Mouse (Mus musculus): ENCODE data around the gene Pum1. TPM values are rescaled to one million over a fixed set of nuclear protein-coding genes. Genes with fewer than 3 reads are reported as not detected.
"Not testable (repeated sequence)": the region's sequence is repeated elsewhere in the genome, so short reads cannot be mapped to it uniquely, and the experiment has no call there.

The Pum1 gene
- polyA plus RNA-seq, 1 experiment from 2014 or later = 121 TPM

DNA sequence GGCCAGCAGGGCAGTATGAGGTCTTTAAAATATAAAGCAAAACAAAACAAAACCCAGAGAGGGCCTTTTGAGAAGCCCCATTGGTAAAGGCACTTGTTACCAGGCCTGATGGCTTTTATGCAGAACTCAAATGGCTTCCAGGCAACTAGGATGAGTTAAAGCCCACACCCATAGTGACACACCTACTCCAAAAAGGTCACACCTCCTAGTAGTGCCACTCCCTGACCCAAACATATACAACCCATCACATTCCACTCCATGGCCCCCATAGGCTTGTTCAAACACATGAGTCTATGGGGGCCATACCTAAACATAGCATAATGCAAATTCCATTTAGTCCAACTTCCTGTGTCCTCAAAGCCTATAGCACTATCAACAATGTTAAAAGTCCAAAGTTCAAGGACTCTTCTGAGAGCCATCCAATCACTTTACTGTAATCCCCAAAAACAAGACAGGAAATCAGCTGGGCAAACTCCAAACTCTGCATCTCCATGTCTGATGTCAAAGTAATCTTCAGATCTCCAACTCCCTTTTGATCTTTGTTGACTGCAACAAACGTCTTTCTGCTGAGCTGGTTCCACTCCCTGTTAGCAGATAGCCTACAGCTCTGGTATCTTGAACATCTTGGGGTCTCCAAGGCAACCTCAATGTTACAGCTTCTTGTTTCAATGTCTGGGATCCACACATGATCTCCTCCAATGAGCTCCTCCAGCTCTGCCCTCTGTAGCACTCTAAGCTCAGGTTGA is 5.1 kb upstream of the Pum1 start:
- Histone ChIP-seq H3K36me3 (replicated peaks) (no peaks in the 10 kb centered on the region), H3K27me3 (ENCODE audit: poor library complexity, severe bottlenecking) (no peaks in the 10 kb centered on the region), H3K27ac (no peak overlapping the region), H3K4me1 (peaks cover 6% of the 10 kb centered on the region), H3K4me3 (no peak overlapping the region), H3K9me3 (no peaks in the 10 kb centered on the region)
- no peak for DNase-seq (ENCODE audit: extremely low spot score, low spot score)
- WGBS = 66% methylated on average over 1 of the region's 1 CpGs

DNA sequence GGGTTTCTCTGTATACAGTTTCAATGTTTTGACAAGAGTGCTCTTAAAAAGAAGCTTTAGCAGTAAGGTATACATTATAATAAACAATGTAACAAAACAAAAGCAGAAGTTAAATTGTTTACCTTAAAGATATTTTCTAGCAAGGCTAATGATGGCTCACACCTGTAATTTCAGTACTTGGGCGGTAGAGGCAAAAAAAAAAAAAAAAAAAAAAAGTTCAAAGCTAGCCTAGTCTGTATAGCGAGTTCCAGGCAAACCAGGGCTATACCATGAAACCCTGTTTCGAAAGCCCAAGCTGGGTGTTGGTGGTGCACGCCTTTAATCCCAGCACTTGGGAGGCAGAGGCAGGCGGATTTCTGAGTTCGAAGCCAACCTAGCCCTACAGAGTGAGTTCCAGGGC is 3.7 kb upstream of the Pum1 start:
- Histone ChIP-seq H3K27me3 (ENCODE audit: poor library complexity, severe bottlenecking) (no peaks in the 10 kb centered on the region), H3K4me3 (no peak overlapping the region), H3K36me3 (replicated peaks) (no peaks in the 10 kb centered on the region), H3K9me3 (no peaks in the 10 kb centered on the region), H3K4me1 (peaks cover 7% of the 10 kb centered on the region), H3K27ac (no peak overlapping the region)
- WGBS = 91% methylated on average over 6 of the region's 6 CpGs
- no peak for DNase-seq (ENCODE audit: extremely low spot score, low spot score)

DNA sequence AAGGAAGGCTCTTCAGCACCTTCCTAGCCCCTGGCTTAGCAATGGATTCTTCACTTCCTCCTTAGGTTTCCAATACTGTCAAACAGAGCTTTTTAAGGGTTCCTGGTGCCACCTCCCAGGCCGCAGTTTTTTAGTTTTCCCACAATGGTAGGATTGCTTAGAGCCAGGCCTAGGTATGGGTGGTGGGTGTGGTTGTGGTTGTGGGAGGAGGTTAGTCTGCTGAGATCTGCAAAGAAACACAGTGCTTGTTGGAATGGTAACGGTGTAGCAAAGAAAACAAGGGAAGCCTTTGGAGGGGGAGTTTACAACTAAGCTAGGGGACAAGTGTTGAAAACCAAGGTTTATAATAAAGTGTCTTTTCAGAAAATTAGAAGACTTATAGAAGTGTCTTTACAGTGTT is 3.0 kb upstream of the Pum1 start:
- Histone ChIP-seq H3K27ac (no peak overlapping the region), H3K9me3 (no peaks in the 10 kb centered on the region), H3K27me3 (ENCODE audit: poor library complexity, severe bottlenecking) (no peaks in the 10 kb centered on the region), H3K36me3 (replicated peaks) (no peaks in the 10 kb centered on the region), H3K4me1 (peaks cover 14% of the 10 kb centered on the region), H3K4me3 (no peak overlapping the region)
- WGBS = 85% methylated on average over 2 of the region's 2 CpGs
- DNase-seq (ENCODE audit: extremely low spot score, low spot score) = no peak

DNA sequence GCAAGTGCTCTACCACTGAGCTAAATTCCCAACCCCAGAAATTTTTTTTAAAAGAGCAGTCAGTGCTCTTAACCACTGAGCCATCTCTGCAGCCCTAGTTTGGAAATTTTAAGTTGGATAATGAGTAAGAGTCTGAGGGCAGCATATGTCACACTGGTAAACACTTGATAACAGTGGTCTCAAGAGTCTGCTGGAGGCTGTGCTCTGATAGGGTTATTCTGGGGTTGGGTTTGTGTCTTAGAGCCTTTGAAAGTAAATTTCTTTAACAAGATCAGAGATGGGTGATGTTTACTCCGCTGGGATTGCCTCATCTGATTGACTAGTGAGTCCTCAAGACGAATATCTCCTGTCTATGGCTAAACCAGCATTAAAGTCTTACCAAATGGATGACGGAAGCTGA is 2.0 kb upstream of the Pum1 start:
- DNase-seq (ENCODE audit: extremely low spot score, low spot score) = no peak
- 92% methylated on average over 3 of the region's 3 CpGs for WGBS
- H3K36me3 ChIP-seq (replicated peaks) = peaks cover 10% of the 10 kb centered on the region
- no peaks in the 10 kb centered on the region for H3K9me3 ChIP-seq
- no peak overlapping the region for H3K27ac ChIP-seq
- no peaks in the 10 kb centered on the region for H3K27me3 ChIP-seq (ENCODE audit: poor library complexity, severe bottlenecking)
- H3K4me1 ChIP-seq = peaks cover 24% of the 10 kb centered on the region
- no peak overlapping the region for H3K4me3 ChIP-seq

DNA sequence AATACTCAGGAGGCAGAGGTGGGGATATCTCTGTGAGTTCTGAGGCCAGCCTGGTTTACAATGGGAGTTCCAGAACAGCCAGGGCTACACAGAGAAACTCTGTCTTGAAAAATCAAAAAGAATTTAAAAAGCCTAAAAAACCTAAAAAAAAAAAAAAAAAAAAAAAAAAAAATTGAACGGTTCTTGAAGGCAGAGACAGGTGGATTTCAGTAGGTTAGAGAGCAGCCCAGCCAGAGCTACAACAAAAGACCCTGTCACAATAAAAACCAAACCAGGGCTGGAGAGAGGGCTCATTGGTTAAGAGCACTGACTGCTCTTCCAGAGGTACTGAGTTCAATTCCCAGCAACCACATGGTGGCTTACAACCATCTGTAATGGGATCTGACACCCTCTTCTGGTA is 816 bp upstream of the Pum1 start:
- peak overlapping the region; percentile 93; the same call in 1 of the 2 replicates for H3K4me3 ChIP-seq
- 100% methylated on average over 1 of the region's 1 CpGs for WGBS
- H3K27me3 ChIP-seq (ENCODE audit: poor library complexity, severe bottlenecking); DNase-seq (ENCODE audit: extremely low spot score, low spot score); H3K9me3 ChIP-seq: not testable (repeated sequence)
- peaks cover 21% of the 10 kb centered on the region for H3K36me3 ChIP-seq (replicated peaks)
- peaks cover 32% of the 10 kb centered on the region for H3K4me1 ChIP-seq
- 0 out of 2 replicates have a peak overlapping the region, but pooled peaks have one; percentile 99 for H3K27ac ChIP-seq

DNA sequence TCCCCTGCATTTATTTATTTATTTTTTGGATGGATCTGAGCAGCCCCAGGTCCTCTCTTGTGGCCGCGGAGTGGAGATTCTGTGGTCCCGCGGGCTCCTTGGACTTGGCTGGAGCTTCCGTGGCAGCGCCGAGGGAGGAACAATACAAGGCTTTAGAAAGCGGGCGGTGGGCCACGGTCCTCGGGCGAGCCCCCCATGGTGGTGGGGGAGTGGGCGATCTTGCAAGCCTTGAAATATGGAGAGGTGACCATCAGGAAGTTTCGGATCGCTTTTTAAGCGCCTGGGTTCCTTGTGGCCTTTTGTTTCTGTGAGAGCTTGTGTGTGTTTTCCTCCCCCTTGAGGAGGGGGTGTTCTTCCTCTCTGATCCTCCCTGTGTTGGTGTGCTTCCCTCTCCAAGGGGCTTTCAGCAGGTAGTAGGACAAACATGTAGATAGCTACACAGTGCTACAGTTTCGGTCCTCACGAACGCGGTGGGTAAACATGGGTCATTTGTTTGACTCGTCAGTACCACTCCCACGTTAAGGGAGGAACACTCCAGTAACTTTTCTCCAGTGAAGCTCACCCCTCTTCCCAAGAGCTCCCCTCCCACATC is 785 bp downstream of the Pum1 start:
- WGBS = 0% methylated on average over 22 of the region's 22 CpGs
- Histone ChIP-seq H3K4me3 (peak overlapping the region; percentile 93), H3K4me1 (peaks cover 47% of the 10 kb centered on the region), H3K9me3 (no peaks in the 10 kb centered on the region), H3K27ac (peak overlapping the region; percentile 99), H3K36me3 (replicated peaks) (peaks cover 31% of the 10 kb centered on the region), H3K27me3 (ENCODE audit: poor library complexity, severe bottlenecking) (no peaks in the 10 kb centered on the region)
- DNase-seq (ENCODE audit: extremely low spot score, low spot score) = peak; percentile 56

DNA sequence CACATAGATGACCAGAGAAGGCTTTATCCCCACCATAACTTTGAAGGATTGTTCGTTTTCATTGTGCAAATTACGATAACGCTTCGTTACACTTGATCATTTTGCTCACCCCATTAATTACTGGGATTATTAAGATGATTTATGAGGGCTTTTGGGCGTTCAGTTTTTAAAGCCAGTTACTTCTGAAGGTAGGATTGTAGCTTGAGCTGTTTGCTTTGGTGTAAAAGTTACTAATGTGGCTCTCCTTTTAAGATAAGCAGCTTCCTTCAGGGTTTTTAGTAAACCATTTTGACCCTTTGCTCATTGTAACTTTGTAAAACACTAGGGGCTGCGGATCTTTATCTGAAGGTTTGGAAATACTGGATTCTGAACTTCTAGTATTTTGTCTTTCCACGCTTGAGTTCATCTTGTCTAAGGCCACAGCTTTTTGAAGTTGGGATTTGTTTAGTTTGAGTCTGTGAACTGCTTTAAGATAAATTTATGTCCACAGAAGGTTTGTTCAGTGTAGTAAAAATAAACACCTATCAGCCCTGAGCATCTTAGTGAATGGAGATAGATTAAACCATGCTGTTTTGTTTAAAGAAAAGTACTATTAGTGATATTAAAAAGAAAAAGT is 1.4 kb downstream of the Pum1 start:
- Histone ChIP-seq H3K36me3 (replicated peaks) (peaks cover 37% of the 10 kb centered on the region), H3K4me1 (peaks cover 49% of the 10 kb centered on the region), H3K27ac (peak overlapping the region; percentile 99), H3K4me3 (peak overlapping the region; percentile 93), H3K9me3 (no peaks in the 10 kb centered on the region), H3K27me3 (ENCODE audit: poor library complexity, severe bottlenecking) (no peaks in the 10 kb centered on the region)
- no peak for DNase-seq (ENCODE audit: extremely low spot score, low spot score)
- WGBS = 12% methylated on average over 7 of the region's 7 CpGs

DNA sequence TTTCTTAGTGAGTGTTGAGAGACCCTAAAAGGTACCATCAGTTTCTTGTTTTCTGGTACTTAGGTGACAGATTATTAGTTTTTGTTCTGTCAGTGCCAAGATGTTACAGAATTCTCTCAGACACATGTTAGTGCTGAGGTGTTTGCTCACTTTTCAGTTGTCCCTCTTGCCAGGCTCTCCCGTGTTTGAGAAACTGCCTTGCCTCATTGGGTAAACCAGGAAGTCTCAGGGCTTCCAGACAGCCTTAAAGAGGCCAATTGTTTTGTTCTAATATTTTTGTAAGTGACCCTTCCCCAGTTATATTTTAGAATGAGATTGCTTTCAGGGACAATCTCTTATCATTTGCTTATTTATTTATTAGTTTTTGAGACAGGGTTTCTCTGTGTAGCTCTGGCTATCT is 2.1 kb downstream of the Pum1 start:
- Histone ChIP-seq H3K9me3 (no peaks in the 10 kb centered on the region), H3K36me3 (replicated peaks) (peaks cover 43% of the 10 kb centered on the region), H3K4me3 (peak overlapping the region; percentile 93), H3K27ac (no peak overlapping the region), H3K27me3 (ENCODE audit: poor library complexity, severe bottlenecking) (no peaks in the 10 kb centered on the region), H3K4me1 (peaks cover 49% of the 10 kb centered on the region)
- no peak for DNase-seq (ENCODE audit: extremely low spot score, low spot score)
- WGBS = 48% methylated on average over 1 of the region's 1 CpGs

DNA sequence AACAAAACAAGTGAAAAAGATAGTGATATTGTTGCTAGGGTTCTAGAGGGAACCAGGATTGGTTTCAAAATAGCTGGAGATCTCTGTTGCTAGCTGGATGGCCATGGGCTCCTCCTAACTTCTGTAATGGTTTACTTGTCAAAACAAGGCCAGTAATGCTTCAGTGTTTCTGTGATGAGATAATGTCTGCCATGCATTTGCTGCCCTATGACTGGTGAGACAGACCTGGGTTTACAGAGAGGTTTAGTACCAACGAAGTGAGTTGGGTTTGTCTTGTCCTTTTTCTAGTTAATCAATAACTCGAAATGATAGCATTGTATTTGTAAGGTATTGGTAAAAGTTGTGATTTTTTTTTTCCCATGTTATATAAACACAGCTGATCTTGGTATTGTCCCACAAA is 4.6 kb downstream of the Pum1 start:
- H3K4me3 ChIP-seq = no peak overlapping the region
- H3K4me1 ChIP-seq = peaks cover 46% of the 10 kb centered on the region
- no peak for DNase-seq (ENCODE audit: extremely low spot score, low spot score)
- H3K36me3 ChIP-seq (replicated peaks) = peaks cover 68% of the 10 kb centered on the region
- no peaks in the 10 kb centered on the region for H3K27me3 ChIP-seq (ENCODE audit: poor library complexity, severe bottlenecking)
- 80% methylated on average over 2 of the region's 2 CpGs for WGBS
- no peaks in the 10 kb centered on the region for H3K9me3 ChIP-seq
- no peak overlapping the region for H3K27ac ChIP-seq

DNA sequence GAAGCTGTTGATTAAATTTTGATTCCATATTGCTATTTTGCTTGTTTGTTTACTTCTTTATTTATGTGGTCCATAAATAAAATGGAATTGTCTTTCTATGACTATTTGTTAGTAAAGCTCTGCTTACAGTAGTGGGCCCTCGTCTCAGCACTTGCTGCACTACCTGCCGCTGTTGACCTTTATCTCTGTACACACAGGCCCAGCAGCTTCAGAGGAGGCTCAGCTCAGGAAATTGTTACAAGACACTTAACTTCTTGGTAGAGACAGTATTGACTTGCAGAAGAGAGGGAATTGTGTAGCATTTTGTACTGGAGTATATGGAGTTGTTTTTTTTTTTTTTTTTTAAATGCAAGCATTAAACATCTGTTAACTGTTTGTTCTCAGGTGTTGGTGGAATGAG is 5.4 kb downstream of the Pum1 start:
- Histone ChIP-seq H3K27ac (no peak overlapping the region), H3K4me1 (peaks cover 42% of the 10 kb centered on the region), H3K4me3 (no peak overlapping the region), H3K36me3 (replicated peaks) (peaks cover 76% of the 10 kb centered on the region), H3K9me3 (no peaks in the 10 kb centered on the region), H3K27me3 (ENCODE audit: poor library complexity, severe bottlenecking) (no peaks in the 10 kb centered on the region)
- DNase-seq (ENCODE audit: extremely low spot score, low spot score) = no peak
- WGBS = 81% methylated on average over 2 of the region's 2 CpGs

DNA sequence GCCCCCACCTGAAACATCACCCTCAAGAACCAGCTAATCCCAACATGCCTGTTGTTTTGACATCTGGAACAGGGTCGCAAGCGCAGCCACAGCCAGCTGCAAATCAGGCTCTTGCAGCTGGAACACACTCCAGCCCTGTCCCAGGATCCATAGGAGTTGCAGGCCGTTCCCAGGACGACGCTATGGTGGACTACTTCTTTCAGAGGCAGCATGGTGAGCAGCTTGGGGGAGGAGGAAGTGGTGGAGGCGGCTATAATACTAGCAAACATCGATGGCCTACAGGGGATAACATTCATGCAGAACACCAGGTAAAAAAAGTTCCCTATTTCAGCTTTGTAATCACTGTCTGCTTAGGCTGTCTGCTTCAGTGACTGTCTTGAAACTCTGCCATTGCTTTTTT is 5.9 kb downstream of the Pum1 start:
- Histone ChIP-seq H3K36me3 (replicated peaks) (peaks cover 81% of the 10 kb centered on the region), H3K9me3 (no peaks in the 10 kb centered on the region), H3K27me3 (ENCODE audit: poor library complexity, severe bottlenecking) (no peaks in the 10 kb centered on the region), H3K4me3 (no peak overlapping the region), H3K4me1 (peaks cover 42% of the 10 kb centered on the region), H3K27ac (no peak overlapping the region)
- no peak for DNase-seq (ENCODE audit: extremely low spot score, low spot score)
- WGBS = 72% methylated on average over 7 of the region's 7 CpGs

DNA sequence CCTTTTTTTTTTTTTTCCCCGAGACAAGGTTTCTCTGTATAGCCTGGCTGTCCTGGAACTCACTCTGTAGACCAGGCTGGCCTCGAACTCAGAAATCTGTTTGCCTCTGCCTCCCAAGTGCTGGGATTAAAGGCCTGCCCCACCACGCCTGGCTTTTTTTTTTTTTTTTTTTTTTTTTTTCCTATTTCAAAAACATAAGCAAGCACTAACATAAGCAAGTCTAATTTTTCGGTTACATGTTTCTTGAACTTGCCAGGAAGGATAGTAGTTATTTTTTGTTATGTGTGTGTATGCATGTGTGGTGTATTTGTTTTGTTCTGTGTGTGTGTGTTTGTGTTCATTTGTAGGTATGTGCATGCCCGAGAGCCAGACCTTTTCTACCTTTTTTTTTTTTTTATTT is 6.9 kb downstream of the Pum1 start:
- H3K36me3 ChIP-seq (replicated peaks) = peaks cover 91% of the 10 kb centered on the region
- 94% methylated on average over 5 of the region's 5 CpGs for WGBS
- DNase-seq (ENCODE audit: extremely low spot score, low spot score); H3K4me3 ChIP-seq; H3K27me3 ChIP-seq (ENCODE audit: poor library complexity, severe bottlenecking); H3K9me3 ChIP-seq; H3K27ac ChIP-seq: not testable (repeated sequence)
- peaks cover 36% of the 10 kb centered on the region for H3K4me1 ChIP-seq
